Mouse (Mus musculus): ENCODE measurements around the gene Shkbp1. TPM values are rescaled to one million over a fixed set of nuclear protein-coding genes. Genes with fewer than 3 reads are reported as not detected.

Shkbp1 gene
- total RNA-seq, 2 experiments from 2014 or later, result 18.3 to 19.4 TPM

DNA sequence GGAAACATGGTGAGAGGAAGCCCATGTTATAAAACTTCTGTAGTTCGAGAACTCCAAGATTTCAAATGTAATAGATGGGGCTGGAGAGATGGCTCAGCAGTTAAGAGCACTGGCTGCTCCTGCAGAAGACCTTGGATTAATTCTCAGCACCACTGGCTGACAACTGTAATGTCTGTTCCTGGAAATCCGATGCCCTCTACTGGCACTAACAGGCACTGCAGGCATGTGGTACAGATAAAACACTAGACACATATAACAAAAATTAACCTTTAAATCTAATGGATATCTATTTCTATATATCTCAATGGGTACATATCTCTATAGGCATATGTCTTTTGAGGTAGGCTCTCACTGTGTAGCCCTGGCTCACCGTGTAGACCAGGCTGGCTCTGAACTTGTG is 41.4 kb downstream of the Shkbp1 start:
- DNase-seq (ENCODE audit: low spot score in 2 of 2), result no peak

DNA sequence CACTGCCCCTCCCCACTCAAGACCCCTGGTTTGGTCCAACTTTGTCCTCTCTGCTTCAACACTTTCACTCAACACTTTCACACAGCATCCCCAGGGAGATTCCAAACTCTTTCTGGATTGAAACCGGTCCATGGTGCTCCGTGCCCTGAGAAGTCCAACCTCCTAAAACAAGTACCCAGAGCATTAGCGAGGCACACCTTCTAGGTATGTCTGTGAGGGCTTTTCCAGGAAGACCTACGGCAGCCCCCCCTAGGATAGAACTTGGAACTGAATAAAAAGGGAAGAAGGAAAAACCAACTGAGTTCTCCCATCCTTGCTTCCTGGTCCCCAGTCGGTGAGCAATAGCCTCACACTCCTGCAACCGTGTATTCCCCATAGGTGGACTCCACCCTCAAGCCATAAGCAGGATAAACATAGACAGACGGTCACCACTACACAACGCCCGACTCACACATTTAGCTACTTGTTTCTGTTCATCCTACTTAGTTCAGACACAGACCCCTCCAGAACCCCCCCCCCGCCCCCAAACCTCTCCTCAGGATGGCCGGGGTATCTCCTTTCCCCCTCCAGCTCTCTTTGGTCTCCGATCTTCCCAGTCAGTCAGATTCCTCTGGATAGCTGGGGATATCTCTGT is 44.1 kb downstream of the Shkbp1 start:
- no peak for DNase-seq (ENCODE audit: low spot score in 2 of 2)

DNA sequence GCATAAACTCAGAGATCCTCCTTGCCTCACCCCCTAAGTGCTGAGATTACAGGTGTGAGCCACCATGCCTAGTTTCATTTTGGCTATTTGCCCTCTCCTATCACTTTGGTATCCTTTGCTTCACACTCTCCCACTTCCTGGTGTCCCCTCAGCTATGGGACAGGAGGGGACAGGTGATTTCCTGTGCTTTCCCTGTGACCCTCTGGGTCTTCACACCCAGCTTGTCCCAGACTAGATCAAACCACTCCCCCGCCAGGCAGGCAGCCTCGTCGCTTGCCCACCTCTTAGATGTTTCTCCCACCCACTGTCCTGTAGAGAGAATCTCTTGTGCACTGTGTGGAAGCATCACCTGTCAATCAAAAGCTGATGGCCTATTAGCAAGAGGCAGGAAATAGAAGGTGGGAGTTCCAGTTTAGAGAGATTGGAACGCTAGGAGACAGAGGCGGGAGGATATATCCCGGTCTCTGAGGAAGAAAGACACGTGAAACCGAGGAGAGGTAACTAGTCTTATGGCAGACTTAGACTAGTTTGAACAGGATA is 44.8 kb downstream of the Shkbp1 start:
- no peak for DNase-seq (ENCODE audit: low spot score in 2 of 2)

DNA sequence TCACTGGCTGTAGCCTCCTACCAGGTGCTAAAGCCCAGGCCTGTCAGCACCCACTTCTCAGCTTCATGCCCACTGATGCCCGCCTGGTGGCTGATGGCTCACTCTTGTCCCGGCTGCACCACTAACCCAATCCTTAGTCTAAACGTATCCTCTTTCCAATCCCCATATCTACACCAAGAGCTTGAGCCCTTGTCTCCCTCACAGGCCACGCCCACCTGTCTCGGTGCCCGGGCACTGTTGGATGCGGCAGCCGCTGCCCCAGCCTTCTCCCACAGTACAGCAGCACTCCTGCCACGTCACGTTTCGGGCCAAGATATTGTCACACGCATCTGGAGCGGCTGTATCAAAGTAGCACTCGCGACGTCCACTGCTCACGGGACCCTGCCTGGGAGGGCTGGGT is 45.5 kb downstream of the Shkbp1 start:
- no peak for DNase-seq (ENCODE audit: low spot score in 2 of 2)

DNA sequence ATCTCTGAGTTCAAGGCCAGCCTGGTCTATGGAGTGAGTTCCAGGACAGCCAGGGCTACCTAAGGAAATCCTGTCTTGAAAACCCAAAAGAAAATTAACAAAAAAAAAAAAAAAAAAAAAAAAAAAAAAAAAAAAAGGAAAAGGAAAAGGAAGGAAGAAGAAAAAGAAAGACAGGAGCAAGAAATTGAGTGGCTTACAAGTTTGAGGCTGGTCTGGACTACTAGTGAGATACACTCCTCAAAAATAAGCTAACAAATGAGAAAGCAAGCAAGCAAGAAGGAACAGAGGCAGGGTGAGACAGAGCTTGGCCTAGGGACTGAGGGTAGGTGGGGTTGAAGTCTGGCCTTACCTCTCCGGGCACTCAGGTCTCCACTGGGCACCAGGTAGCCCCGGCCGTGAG is 46.0 kb downstream of the Shkbp1 start:
- no peak for DNase-seq (ENCODE audit: low spot score in 2 of 2)

DNA sequence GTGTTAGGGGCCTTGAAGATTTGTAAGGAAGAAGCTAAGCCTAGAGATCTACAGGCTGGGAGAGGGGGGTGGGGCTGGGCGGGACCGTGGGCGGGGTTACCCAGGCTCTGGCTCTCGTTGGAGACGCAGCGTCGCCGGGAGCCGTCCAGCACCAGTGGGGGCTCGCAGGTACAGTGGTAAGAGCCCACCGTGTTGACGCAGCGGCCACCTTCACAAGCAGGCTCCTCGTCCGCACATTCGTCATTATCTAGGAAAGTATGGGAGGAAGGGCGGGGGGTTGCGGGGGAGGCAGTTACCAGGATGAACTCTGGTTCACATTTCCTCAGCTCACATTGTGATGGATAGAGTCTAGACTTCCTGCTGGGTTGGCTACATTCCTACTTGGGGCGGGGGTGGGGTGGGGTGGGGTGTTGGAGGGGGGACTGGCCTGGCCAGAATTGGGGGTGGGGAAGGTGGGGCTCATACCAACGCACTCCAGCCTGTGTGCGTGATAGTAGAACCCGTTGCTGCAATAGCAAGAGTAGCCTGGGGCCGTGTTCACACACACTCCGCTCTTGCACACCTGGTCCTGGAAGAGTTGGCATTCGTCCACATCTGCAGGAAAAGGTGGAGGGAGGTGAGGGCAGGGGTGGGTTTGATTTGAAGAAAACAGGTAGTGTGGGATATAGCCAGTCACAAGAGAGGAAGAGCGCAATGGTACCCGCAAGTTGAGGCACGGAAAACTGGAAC is 46.8 kb downstream of the Shkbp1 start:
- no peak for DNase-seq (ENCODE audit: low spot score in 2 of 2)

DNA sequence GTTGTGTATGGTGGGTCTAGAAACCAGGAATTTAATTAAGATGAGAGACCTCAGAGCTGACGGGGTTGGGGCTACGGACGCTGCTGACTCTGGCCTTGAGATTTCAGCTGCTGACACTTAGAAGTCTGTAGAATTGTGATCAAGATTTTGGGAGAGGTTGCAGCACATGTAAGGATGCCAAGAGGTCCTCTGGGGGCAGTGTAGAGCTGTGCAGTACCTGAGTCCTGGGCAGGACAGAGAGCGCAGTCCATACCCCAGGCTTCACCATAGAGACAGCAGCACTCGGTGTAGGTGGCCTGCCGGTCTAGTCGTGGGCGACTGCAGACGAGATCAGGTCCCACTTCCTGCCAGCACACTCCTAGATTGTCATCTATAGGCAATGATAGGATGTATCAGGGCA is 48.3 kb downstream of the Shkbp1 start:
- no peak for DNase-seq (ENCODE audit: low spot score in 2 of 2)

DNA sequence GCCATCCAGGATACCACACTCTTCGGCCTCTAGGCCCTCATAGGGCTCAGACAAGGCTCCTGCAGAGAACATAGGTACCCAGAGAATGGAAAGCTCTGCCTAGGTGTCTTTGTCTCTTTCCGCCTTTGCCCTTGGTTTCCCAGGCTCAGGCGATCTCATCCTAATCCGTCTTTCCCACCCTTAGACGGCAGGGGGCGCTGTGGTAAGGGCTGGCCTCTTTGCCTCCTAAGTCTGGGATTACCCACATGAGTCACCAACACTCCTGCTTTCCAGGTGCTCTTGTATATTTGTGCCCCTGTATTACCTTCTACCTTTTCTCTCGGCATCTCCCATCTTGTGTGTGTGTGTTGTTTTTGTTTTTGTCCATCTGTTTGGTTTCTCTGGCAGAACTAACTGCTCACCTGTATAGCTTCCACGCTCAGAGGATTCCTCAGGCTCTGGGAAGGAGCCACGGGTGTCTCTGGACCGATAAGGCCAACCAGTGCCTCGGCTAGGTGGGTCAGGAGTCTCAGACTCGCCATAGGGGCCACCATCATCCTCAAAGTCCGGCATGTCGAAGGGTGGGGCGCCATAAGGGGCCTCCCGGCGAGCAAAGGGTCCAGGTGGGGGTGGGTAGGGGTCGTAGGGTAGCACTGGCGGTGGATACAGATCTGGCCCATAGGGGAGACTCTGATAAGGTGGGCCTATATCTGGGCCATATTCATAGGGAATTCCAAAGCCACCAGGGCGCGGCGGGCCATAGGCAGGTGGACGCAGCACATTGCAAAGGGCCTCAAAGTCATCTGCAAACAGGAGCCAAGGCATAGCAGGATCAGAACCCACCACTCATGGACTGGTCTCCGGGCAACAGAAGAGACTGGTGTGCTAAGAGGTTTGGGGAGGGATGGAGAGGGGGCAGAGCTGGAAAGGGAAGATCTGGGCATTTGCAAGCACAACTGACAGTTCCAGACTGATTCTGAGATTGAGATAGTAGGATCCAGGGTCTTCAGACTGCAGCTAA is 49.4 kb downstream of the Shkbp1 start:
- no peak for DNase-seq (ENCODE audit: low spot score in 2 of 2)

DNA sequence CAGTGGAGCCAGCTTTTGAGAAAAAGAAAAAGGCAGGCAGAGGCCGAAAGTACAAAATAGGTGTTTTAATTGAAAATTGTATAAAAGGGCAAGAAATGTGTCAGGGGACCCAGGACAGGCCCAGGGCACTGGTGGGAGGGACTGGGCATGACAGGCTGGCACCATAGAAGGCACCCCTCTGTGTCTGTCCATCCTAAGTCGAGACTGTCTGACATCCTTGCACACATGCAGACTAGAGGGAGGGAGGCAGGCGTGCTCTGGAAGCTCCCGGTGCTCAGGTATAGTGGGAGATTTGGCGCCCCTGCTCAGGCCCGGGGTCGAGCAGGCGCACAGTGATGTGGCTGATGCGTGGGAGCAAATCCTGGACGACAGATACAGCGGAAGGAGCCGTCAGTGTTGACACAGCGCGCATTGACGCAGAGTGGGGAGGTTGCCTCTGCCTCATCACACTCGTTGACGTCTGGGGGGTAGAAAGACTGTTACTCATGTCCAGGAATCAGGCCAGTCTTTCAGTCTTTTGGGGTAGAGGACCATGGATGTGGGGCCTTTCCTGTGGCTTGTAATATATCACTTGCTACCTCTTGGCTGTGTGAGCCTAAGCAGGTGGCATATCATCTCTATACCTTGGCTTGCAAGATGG is 50.6 kb downstream of the Shkbp1 start:
- no peak for DNase-seq (ENCODE audit: low spot score in 2 of 2)

DNA sequence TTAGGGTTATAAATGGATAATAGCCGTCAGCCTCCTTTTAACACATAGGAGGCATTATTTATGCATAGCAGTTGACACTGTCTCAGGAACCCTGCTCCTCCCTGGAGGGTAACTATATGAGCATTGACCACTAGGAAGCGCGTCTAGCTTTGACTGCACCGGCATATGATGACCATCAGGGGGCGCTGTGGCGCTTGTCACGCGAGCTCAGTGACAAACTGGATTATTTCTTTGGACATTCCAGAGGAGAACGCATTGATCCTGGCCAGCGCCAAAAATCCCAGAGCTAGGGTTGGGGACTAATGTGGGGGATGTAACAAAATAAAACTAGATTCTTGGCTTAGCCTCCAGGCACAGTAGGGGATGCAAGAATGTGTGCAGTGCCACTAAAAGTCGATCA is 53.6 kb downstream of the Shkbp1 start:
- DNase-seq (ENCODE audit: low spot score in 2 of 2), result peak; percentile 76 to 80

DNA sequence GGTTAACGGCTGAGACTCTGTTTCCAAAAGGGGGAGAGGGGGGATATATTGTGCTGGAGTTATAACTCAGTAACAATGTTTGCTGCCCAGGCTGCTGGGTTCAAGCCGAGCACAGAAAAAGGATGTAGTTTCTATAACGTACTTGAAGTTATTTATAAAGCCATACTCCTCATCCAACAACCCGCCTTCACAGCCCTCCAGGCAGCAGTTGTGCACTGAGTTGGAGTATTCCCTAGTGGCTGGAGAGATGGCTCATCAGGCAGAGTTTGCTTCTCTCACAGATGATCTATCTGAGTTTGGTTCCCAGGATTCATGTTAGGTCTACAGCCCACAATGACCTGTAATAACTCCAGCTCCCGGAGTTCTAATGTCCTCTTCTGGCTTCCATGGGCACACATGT is 55.0 kb downstream of the Shkbp1 start:
- DNase-seq (ENCODE audit: low spot score in 2 of 2), result no peak

DNA sequence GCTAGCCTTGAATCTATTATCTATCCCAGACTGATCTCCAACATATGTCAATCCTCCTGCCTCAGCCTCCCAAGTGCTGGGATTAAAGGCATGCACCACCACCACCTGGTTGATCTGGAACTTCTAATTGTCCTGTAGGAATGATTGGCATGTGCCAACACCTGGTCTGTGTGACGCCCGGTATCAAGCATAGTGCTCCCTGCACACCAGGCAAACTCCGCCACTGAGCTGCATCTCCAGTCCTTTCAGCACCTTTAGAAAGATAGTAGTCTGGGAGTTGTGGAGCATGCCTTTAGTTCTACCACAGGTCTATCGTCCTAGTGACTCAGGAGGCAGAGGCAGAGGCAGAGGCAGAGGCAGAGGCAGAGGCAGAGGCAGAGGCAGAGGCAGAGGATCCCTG is 55.5 kb downstream of the Shkbp1 start:
- DNase-seq (ENCODE audit: low spot score in 2 of 2), result no peak

DNA sequence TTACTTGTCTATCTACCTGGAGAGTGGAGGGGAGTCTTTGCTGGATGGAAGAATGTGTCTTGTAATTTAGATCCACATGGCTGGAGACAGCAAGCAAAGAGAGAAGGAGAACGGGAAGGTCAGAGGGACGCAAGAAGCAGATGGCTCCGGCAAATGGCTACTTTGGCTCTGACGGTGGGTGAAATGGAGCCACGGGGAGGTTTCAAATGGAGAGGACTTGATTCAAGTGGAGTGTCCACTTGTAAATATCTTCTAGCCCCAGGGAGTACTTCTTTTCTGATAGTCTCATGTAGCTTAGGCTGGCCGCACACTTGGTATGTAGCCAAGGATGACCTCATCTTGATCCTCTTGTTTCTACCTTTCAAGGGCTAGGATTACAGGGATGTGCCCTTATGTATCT is 57.0 kb downstream of the Shkbp1 start:
- no peak for DNase-seq (ENCODE audit: low spot score in 2 of 2)

DNA sequence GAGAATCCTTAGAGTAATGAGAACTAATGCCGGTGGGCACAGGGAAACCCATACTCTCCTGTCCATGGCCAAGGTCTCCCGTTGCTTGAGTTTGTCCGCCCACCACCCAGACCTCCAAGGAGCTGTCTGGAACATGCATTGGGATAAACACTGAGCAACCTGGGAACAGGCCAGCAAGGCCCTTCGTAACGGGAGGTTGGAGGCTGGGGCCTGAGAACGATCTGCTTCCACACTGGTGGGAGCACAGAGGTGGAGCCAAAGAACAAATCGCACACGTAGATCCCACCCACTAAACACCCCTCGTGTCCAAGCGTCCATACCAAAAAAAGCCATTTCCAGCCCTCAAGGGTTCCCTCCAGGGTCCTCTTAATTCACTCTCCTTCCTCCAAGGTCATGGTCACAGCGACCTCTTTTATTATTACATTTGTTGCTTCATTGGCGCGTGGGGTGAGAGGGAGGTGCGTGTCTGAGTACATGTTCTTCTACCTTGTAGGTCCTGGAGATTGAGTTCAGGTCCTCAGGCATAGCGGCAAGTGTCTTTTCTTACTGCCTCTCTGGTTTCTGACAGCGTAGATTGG is 57.7 kb downstream of the Shkbp1 start:
- DNase-seq (ENCODE audit: low spot score in 2 of 2), result no peak

DNA sequence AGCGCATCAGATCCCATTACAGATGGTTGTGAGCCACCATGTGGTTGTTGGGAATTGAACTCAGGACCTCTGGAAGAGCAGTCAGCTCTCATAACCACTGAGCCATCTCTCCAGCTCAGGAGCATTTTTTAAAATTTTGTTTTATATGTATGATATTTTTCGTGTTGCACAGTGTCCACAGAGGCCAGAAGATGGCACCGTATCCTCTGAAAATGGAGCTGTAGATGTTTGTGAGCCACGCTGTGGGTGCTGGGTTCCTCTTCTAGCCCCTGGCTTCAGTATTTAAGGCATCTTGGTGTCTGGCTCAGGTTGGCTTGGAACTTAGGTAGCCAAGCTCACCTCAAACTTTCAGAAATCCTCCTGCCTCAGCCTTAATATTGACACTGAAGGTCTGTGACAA is 59.3 kb downstream of the Shkbp1 start:
- DNase-seq (ENCODE audit: low spot score in 2 of 2), result no peak

DNA sequence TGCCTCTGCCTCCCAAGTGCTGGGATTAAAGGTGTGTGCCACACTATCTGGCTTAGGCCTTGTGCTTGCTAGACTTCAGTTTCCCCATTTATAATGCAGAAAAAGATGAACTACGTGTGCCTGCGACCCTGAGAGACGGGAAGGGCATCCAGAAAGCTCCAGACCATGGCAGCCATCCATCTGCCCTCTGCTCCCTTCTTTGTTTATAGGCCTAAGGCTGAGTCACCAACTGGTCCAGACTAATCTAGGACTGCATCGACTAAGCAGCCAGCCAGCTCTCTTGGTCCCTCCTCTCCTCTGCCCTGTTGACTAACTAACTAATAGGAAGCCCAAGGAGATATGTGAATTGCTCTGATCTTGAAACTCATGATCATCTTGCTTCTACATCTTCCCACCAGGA is 59.9 kb downstream of the Shkbp1 start:
- no peak for DNase-seq (ENCODE audit: low spot score in 2 of 2)

Measured in adrenal gland, adult 18-20 months (tissue).